Mouse (Mus musculus): ENCODE data around the gene Thtpa. TPM values are rescaled to one million over a fixed set of nuclear protein-coding genes. Genes with fewer than 3 reads are reported as not detected.

The Thtpa gene
- total and polyA plus RNA-seq, 3 experiments = 9.0 to 13.2 TPM; not detected in 1

- Histone ChIP-seq H3K79me2 (ENCODE audit: control insufficient read depth, insufficient read depth, low read length, poor library complexity) (no peaks in the 10 kb centered on the region), H3K9me3 (replicated peaks; ENCODE audit: insufficient read depth, low read length) (no peaks in the 10 kb centered on the region), H3K9ac (ENCODE audit: control insufficient read depth, low read depth, low read length, poor library complexity, severe bottlenecking) (no peak overlapping the region), H3K27me3 (ENCODE audit: control insufficient read depth in 1 of 2, insufficient read depth in 2 of 2, low read length in 2 of 2) (no peaks in the 10 kb centered on the region), H3K4me1 (ENCODE audit: control insufficient read depth in 1 of 2, insufficient read depth in 2 of 2, low read length in 2 of 2) (peaks cover 0 to 8% of the 10 kb centered on the region in 2 experiments; a peak in 3 of 4 replicates), H3K27ac (ENCODE audit: control insufficient read depth, low read depth, low read length) (no peak overlapping the region), H3K4me3 (ENCODE audit: control insufficient read depth in 1 of 2, insufficient read depth in 1 of 2, low read depth in 2 of 2, low read length in 2 of 2) (no peak overlapping the region), H3K36me3 (ENCODE audit: control insufficient read depth in 1 of 2, insufficient read depth in 2 of 2, low read length in 2 of 2) (peaks cover 0 to 10% of the 10 kb centered on the region in 2 experiments; a peak in 2 of 4 replicates)
- no peak for TF ChIP-seq ZC3H11A (IDR thresholded peaks at IDR 0.05; ENCODE audit: low read depth, low read length)
- no peak for TF ChIP-seq ZNF384 (IDR thresholded peaks at IDR 0.05; ENCODE audit: low read depth, low read length)
- TF ChIP-seq UBTF (IDR thresholded peaks at IDR 0.05; ENCODE audit: borderline replicate concordance, insufficient read depth, low read depth, low read length) = no peak
- TF ChIP-seq TBP (IDR thresholded peaks at IDR 0.05; ENCODE audit: low read depth, low read length) = no peak
- no peak for TF ChIP-seq CHD1 (IDR thresholded peaks at IDR 0.05; ENCODE audit: low read depth, low read length)
- no peak for TF ChIP-seq MAX (IDR thresholded peaks at IDR 0.05; ENCODE audit: low read length)
- no peak for TF ChIP-seq SIN3A (IDR thresholded peaks at IDR 0.05; ENCODE audit: low read length)
- no peak for TF ChIP-seq ETS1 (IDR thresholded peaks at IDR 0.05; ENCODE audit: low read depth, low read length)
- TF ChIP-seq POLR2AphosphoS5 (IDR thresholded peaks at IDR 0.05; ENCODE audit: borderline replicate concordance, low read depth, low read length) = no peak
- TF ChIP-seq EP300 (IDR thresholded peaks at IDR 0.05; ENCODE audit: low read depth in 1 of 2, low read length in 2 of 2) = no peak
- no peak for TF ChIP-seq POLR2A (IDR thresholded peaks at IDR 0.05; ENCODE audit: control insufficient read depth in 1 of 2, insufficient read depth in 1 of 2, low read depth in 1 of 2, low read length in 2 of 2, poor library complexity in 1 of 2)
- TF ChIP-seq MAZ (IDR thresholded peaks at IDR 0.05; ENCODE audit: low read depth, low read length) = no peak
- no peak for DNase-seq (ENCODE audit: low read depth, low spot score)
These were observed 31.5 kb upstream of the Thtpa start for GRCm38 (mm10) chr14:55063117-55063516.

- H3K4me3 ChIP-seq (ENCODE audit: control insufficient read depth in 1 of 2, insufficient read depth in 1 of 2, low read depth in 2 of 2, low read length in 2 of 2) = no peak overlapping the region
- peaks cover 0 to 10% of the 10 kb centered on the region in 2 experiments; a peak in 2 of 4 replicates for H3K36me3 ChIP-seq (ENCODE audit: control insufficient read depth in 1 of 2, insufficient read depth in 2 of 2, low read length in 2 of 2)
These were observed 30.8 kb upstream of the Thtpa start for GRCm38 (mm10) chr14:55063581-55064381.

More at GRCm38 (mm10) chr14:55063581-55064381, 30.8 kb upstream of the Thtpa start:
- DNase-seq (ENCODE audit: low read depth, low spot score) = no peak
- Histone ChIP-seq H3K9ac (ENCODE audit: control insufficient read depth, low read depth, low read length, poor library complexity, severe bottlenecking) (no peak overlapping the region), H3K79me2 (ENCODE audit: control insufficient read depth, insufficient read depth, low read length, poor library complexity) (no peaks in the 10 kb centered on the region), H3K27me3 (ENCODE audit: control insufficient read depth in 1 of 2, insufficient read depth in 2 of 2, low read length in 2 of 2) (no peaks in the 10 kb centered on the region), H3K4me1 (ENCODE audit: control insufficient read depth in 1 of 2, insufficient read depth in 2 of 2, low read length in 2 of 2) (peaks cover 0 to 8% of the 10 kb centered on the region in 2 experiments; a peak in 3 of 4 replicates), H3K27ac (ENCODE audit: control insufficient read depth, low read depth, low read length) (no peak overlapping the region), H3K9me3 (replicated peaks; ENCODE audit: insufficient read depth, low read length) (no peaks in the 10 kb centered on the region)
- no peak for TF ChIP-seq MYC (IDR thresholded peaks at IDR 0.05; ENCODE audit: low read depth, low read length)
- no peak for TF ChIP-seq BHLHE40 (IDR thresholded peaks at IDR 0.05; ENCODE audit: borderline replicate concordance, low read depth, low read length)
- TF ChIP-seq MAX (IDR thresholded peaks at IDR 0.05; ENCODE audit: low read length) = no peak
- no peak for TF ChIP-seq CTCF (IDR thresholded peaks at IDR 0.05 in 2 of 3, conservative IDR thresholded peaks at IDR 0.05 in 1 of 3; ENCODE audit: control insufficient read depth in 1 of 3, insufficient read depth in 1 of 3, low read depth in 2 of 3, low read length in 3 of 3, poor library complexity in 1 of 3, severe bottlenecking in 1 of 3)
- TF ChIP-seq POLR2A (IDR thresholded peaks at IDR 0.05; ENCODE audit: control insufficient read depth in 1 of 2, insufficient read depth in 1 of 2, low read depth in 1 of 2, low read length in 2 of 2, poor library complexity in 1 of 2) = no peak
- no peak for TF ChIP-seq CHD2 (IDR thresholded peaks at IDR 0.05; ENCODE audit: low read length)
- no peak for TF ChIP-seq POLR2AphosphoS2 (IDR thresholded peaks at IDR 0.05; ENCODE audit: low read length)
- no peak for TF ChIP-seq GATA1 (IDR thresholded peaks at IDR 0.05; ENCODE audit: low read depth, low read length)

All from MEL (cell line).